Mouse (Mus musculus) fat pad, adult 2 months (tissue): ENCODE measurements around the gene Nrf1.

Experiments
- DNase-seq: peaks from one replicate; pipeline ENCODE4 v3.0.0-alpha.2; 2011; ENCODE audit warnings: low read depth, low spot score; ENCODE audit errors: extremely low read depth

The Nrf1 gene

GRCm38 (mm10) chr6:30143263-30143662, 95.5 kb downstream of the Nrf1 start:
- DNase-seq = no peak

GRCm38 (mm10) chr6:30147058-30147457, 99.3 kb downstream of the Nrf1 start:
- no peak for DNase-seq

GRCm38 (mm10) chr6:30147753-30148152, 100.0 kb downstream of the Nrf1 start:
- no peak for DNase-seq

GRCm38 (mm10) chr6:30150471-30150870, 102.7 kb downstream of the Nrf1 start:
- no peak for DNase-seq

- no peak for DNase-seq
These were observed 104.4 kb downstream of the Nrf1 start for GRCm38 (mm10) chr6:30152163-30152562.

- DNase-seq = no peak
These were observed 104.9 kb downstream of the Nrf1 start for GRCm38 (mm10) chr6:30152649-30153048.

- DNase-seq = no peak
These were observed 105.3 kb downstream of the Nrf1 start for GRCm38 (mm10) chr6:30153076-30153475.

- no peak for DNase-seq
These were observed 106.1 kb downstream of the Nrf1 start for GRCm38 (mm10) chr6:30153733-30154415.

GRCm38 (mm10) chr6:30159516-30160045, 111.8 kb downstream of the Nrf1 start:
- DNase-seq = no peak

- DNase-seq = no peak
These were observed 112.6 kb downstream of the Nrf1 start for GRCm38 (mm10) chr6:30160408-30160807.

- no peak for DNase-seq
These were observed 113.8 kb downstream of the Nrf1 start for GRCm38 (mm10) chr6:30161618-30162017.

GRCm38 (mm10) chr6:30162091-30162490, 114.3 kb downstream of the Nrf1 start:
- DNase-seq = no peak

- DNase-seq = no peak
These were observed 118.6 kb downstream of the Nrf1 start for GRCm38 (mm10) chr6:30166349-30166748.

GRCm38 (mm10) chr6:30167192-30167591, 119.4 kb downstream of the Nrf1 start:
- no peak for DNase-seq

- no peak for DNase-seq
These were observed 120.5 kb downstream of the Nrf1 start for GRCm38 (mm10) chr6:30168275-30168674.

GRCm38 (mm10) chr6:30169148-30169547, 121.4 kb downstream of the Nrf1 start:
- no peak for DNase-seq

GRCm38 (mm10) chr6:30171226-30171625, 123.4 kb downstream of the Nrf1 start:
- DNase-seq = no peak

- DNase-seq = no peak
These were observed 124.2 kb downstream of the Nrf1 start for GRCm38 (mm10) chr6:30171967-30172366.

- DNase-seq = no peak
These were observed 124.6 kb downstream of the Nrf1 start for GRCm38 (mm10) chr6:30172441-30172819.

GRCm38 (mm10) chr6:30172820-30173550, 125.2 kb downstream of the Nrf1 start:
- DNase-seq = no peak

- DNase-seq = no peak
These were observed 126.0 kb downstream of the Nrf1 start for GRCm38 (mm10) chr6:30173551-30174460.
